Mouse (Mus musculus) ES-Bruce4 (cell line): ENCODE measurements around the gene Snd1. TPM values are rescaled to one million over a fixed set of nuclear protein-coding genes. Genes with fewer than 3 reads are reported as not detected.

Experiments used
- H3K27ac ChIP-seq: 2 replicates; pipeline ENCODE4 v1.5.1; 2012; ENCODE audit warnings: low read length, inconsistent platforms; ENCODE audit not compliant: insufficient read depth
- H3K27me3 ChIP-seq: 2 replicates; pipeline ENCODE4 v1.6.1; 2012; ENCODE audit warnings: mild to moderate bottlenecking, low read length, inconsistent platforms; ENCODE audit not compliant: control insufficient read depth, poor library complexity, insufficient read depth, severe bottlenecking
- H3K36me3 ChIP-seq: 2 replicates; pipeline ENCODE4 v1.6.1; 2012; ENCODE audit warnings: inconsistent platforms, mild to moderate bottlenecking, low read length, moderate library complexity; ENCODE audit not compliant: control insufficient read depth, poor library complexity, insufficient read depth, severe bottlenecking
- H3K4me1 ChIP-seq: one replicate; pipeline ENCODE4 v1.8.1; 2011; ENCODE audit warnings: low read length; ENCODE audit not compliant: control insufficient read depth, insufficient read depth
- H3K4me3 ChIP-seq: 2 replicates; pipeline ENCODE4 v1.5.1; 2011; ENCODE audit warnings: low read depth, mild to moderate bottlenecking, low read length
- H3K9ac ChIP-seq: 2 replicates; pipeline ENCODE4 v1.6.1; 2012; ENCODE audit warnings: low read depth, mild to moderate bottlenecking, inconsistent platforms; ENCODE audit not compliant: poor library complexity, severe bottlenecking
- H3K9me3 ChIP-seq: replicated peaks from 2 replicates; pipeline ENCODE4 v1.6.1; 2012; ENCODE audit warnings: mild to moderate bottlenecking, low read length, inconsistent platforms; ENCODE audit not compliant: control insufficient read depth, poor library complexity, insufficient read depth, severe bottlenecking
- CTCF ChIP-seq: IDR thresholded peaks from one replicate; pipeline ENCODE4 v1.8.1; 2011; ENCODE audit warnings: low read depth, low read length
- EP300 ChIP-seq: IDR thresholded peaks from 2 replicates; pipeline ENCODE4 v1.6.1; 2011; ENCODE audit warnings: low read depth, low read length; ENCODE audit not compliant: insufficient read depth
- POLR2A ChIP-seq: IDR thresholded peaks from one replicate; pipeline ENCODE4 v1.8.1; 2011; ENCODE audit warnings: low read length; ENCODE audit not compliant: insufficient read depth
- polyA plus RNA-seq: library from polyadenylated mRNA; stranded (reverse); fragments of >200 nt; gene quantifications from 2 replicates; pipeline ENCODE4 v1.2.4, GENCODE M21; 2011; ENCODE audit warnings: low read depth; ENCODE audit not compliant: missing spikeins, insufficient read depth, insufficient read length

Snd1 gene
- polyA plus RNA-seq, 1 experiment: 155 TPM

DNA sequence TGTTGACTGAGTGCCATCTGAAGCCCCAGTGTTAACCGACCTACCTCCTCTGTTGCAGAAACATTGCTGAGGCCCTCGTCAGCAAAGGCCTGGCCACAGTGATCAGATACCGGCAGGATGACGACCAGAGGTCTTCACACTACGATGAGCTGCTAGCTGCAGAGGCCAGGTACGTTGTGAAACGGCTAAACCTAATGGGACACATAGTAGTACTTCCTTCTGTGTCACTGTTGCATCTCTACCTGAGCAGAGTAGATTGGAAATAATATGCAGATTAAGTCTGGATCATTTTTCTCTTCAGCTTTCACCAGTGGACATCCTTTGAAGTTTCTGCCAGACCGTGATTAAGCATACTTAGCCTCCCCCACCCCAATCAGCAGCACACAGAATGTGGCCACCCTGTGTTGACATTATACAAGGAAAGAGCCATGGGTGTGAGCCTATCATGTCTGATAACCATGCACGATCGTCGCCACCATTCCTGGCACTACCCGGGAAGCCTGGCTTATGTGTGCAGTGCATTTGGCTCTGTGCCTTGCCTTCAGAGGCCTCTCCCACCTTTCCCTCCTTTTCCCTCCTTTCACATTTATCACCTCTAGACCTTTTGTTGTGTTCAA is 232.1 kb downstream of the Snd1 start:
- H3K27ac ChIP-seq: no peak overlapping the region
- TF ChIP-seq EP300: no peak
- no peak for TF ChIP-seq POLR2A
- no peak for TF ChIP-seq CTCF

DNA sequence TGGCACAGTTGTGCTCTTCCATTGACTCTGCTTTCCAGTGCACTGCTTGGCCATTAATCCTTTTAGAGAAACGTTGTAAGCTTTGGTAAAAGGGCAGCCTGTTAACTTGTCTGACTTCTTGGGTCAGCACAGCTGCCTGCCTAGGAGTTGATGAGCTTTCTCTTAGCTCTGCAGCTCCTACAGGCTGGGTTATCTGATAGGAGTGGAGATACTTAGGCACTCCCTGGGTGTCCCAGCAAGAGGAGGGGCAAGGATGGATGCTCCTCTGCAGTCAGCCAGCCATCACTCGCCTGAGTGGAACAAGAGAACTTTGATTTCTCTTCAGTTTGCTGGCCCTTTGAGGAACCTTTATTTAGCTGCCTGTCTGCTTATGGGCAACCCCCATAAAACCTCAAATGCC is 235.1 kb downstream of the Snd1 start:
- TF ChIP-seq CTCF (no peak), EP300 (no peak), POLR2A (no peak)
- Histone ChIP-seq H3K4me3 (no peak overlapping the region), H3K9ac (no peak overlapping the region), H3K27me3 (no peaks in the 10 kb centered on the region), H3K27ac (no peak overlapping the region), H3K4me1 (no peaks in the 10 kb centered on the region), H3K9me3 (no peaks in the 10 kb centered on the region), H3K36me3 (peaks cover 5% of the 10 kb centered on the region)

More for the DNA sequence above, 232.1 kb downstream of the Snd1 start:
- Histone ChIP-seq H3K4me3 (no peak overlapping the region), H3K4me1 (no peaks in the 10 kb centered on the region), H3K27me3 (no peaks in the 10 kb centered on the region), H3K9me3 (no peaks in the 10 kb centered on the region), H3K36me3 (peaks cover 5% of the 10 kb centered on the region), H3K9ac (no peak overlapping the region)

DNA sequence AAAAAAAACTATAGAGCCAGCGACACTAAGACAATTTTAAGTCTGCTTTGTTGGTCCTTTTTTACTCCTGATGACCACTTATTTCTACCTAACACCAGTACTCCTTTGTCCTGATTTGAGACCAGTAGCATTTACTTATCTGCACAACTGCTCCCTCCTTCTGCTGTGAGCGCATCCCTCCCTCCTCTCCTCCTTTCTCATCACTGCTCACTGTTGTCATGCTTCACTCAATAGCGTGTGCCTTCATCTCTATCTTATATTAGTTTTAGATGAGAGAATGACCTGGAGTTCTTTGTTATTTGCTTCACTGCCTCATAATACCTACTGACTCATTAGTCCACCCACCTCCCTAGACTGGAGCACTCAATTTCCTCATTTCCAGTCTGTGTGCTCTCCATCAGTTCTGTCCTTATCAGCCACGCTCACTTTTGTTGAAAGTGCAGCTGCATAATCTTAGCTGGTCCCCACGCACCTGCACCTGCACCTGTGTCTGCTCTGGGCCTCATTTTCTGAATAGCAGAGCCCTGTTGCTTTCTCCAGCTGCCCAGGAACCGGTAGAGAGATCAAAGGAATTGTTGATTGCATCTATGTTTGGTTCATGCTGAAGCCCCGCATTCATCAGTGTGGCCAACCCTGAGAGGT is 242.4 kb downstream of the Snd1 start:
- Histone ChIP-seq H3K27ac (no peak overlapping the region), H3K9me3 (no peaks in the 10 kb centered on the region), H3K27me3 (no peaks in the 10 kb centered on the region), H3K36me3 (no peaks in the 10 kb centered on the region), H3K9ac (no peak overlapping the region), H3K4me1 (no peaks in the 10 kb centered on the region), H3K4me3 (no peak overlapping the region)
- TF ChIP-seq POLR2A: no peak
- TF ChIP-seq EP300: no peak
- no peak for TF ChIP-seq CTCF

- Histone ChIP-seq H3K9me3 (no peaks in the 10 kb centered on the region), H3K36me3 (no peaks in the 10 kb centered on the region), H3K4me3 (no peak overlapping the region), H3K9ac (no peak overlapping the region), H3K27me3 (no peaks in the 10 kb centered on the region), H3K4me1 (no peaks in the 10 kb centered on the region), H3K27ac (no peak overlapping the region)
- no peak for TF ChIP-seq EP300
- TF ChIP-seq CTCF: no peak
- no peak for TF ChIP-seq POLR2A
Observed at GRCm38 (mm10) chr6:28717845-28718237, 242.9 kb downstream of the Snd1 start.

DNA sequence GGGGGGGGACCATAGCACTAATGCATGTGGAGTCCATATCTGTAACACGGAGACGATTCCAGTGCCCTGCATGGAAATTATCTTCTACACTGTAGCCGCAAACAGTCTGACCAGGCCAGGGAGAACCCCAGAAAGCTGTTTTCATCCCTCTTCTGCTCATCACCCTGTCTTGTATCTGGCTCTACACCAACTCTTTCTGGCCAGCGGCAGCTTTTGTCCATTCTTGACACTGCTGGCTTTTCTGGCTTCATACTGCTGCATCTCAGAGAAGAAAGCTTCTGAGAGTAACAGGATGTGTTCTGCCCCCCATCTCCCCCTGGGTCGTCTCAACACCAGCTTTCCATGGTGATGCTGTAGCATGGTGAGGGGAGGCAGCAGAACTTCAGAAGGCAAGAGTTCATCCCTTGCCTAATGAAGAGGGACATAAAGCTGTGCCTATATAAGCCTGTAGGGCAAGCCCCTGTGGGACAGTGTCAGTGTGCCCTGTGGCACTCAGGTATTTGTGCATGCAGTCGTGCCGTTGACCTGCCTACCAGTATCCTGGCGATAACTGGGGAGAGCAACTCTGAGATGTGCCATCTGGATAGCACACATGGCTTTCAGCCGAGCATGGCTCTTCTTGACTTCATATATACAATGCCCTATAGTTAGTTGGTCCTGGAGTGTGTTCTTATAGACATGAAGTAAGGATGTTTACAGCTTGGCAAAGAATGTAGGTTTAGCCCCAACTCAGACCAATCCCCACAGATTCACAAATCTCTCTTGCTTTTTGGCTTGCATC is 245.6 kb downstream of the Snd1 start:
- Histone ChIP-seq H3K4me3 (no peak overlapping the region), H3K9ac (no peak overlapping the region), H3K27me3 (no peaks in the 10 kb centered on the region), H3K9me3 (no peaks in the 10 kb centered on the region), H3K27ac (no peak overlapping the region), H3K4me1 (no peaks in the 10 kb centered on the region), H3K36me3 (no peaks in the 10 kb centered on the region)
- TF ChIP-seq CTCF (no peak), EP300 (no peak), POLR2A (no peak)

GRCm38 (mm10) chr6:28723059-28723458 is 248.1 kb downstream of the Snd1 start:
- Histone ChIP-seq H3K9ac (no peak overlapping the region), H3K27ac (no peak overlapping the region), H3K4me3 (no peak overlapping the region), H3K36me3 (no peaks in the 10 kb centered on the region), H3K9me3 (no peaks in the 10 kb centered on the region), H3K27me3 (no peaks in the 10 kb centered on the region), H3K4me1 (no peaks in the 10 kb centered on the region)
- no peak for TF ChIP-seq EP300
- TF ChIP-seq POLR2A: no peak
- no peak for TF ChIP-seq CTCF
